19 mouse cellular contexts compared by ENCODE assay signal in the genomic region with DNA sequence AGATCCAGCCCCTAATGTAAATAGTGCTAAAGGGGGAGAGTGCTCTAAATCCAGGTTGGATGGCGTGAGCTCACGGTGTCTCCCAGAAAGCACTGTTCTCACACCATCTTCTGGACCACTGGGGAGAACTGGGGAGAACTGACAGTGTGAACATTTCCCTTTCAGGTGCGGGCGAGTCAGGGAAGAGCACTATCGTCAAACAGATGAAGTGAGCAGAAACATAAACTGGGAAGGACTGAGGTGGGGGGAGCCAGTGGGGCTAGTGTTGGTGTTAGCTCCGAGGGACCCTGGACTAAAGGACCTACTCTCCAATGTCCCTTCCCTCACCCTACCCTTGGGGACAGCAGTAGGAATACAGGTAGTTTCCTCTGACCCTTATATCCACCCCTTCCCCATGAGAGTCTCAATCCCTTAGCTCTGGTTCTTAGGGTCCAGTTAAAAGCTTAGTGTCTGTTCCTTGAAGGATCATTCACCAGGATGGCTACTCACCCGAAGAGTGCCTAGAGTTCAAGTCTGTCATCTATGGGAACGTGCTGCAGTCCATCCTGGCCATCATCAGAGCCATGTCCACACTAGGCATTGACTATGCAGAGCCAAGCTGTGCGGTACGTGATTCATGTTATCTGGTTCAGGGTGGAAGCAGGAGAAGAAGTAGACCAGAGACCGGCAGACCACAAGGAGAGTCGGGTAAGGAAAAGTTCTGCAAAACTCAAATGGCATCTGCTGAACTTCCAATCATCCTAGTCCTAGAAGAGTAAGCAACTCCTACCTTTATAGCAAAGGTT. TPM values are rescaled to one million over a fixed set of nuclear protein-coding genes. Genes with fewer than 3 reads are reported as not detected.
"Had no signal": no experiment of that assay in that cellular context is flagged by ENCODE, and none has a peak within 500 bp of the region (broad histone marks: within the 10 kb centered on the region; RNA-seq: fewer than 3 reads in every experiment).

No protein-coding gene starts in this region.

- H3K9me3 ChIP-seq: limb, embryonic 12.5 days; lung, embryonic 15.5 days; megakaryocyte, embryonic 14.5 days; midbrain, embryonic 12.5 days had no signal

- H3K27ac ChIP-seq: kidney, postnatal 0 days; limb, embryonic 12.5 days; lung, embryonic 15.5 days; macrophage; midbrain, embryonic 12.5 days; stomach, postnatal 0 days had no signal

- DNase-seq: kidney, adult 9 months; kidney, postnatal 36 days; layer of hippocampus, adult 9-11 months; layer of hippocampus, postnatal 36 days; lung, postnatal 14 days; right cerebral cortex, postnatal 14 days; thymus, postnatal 4 days had no signal

- H3K36me3 ChIP-seq: limb, embryonic 12.5 days; lung, embryonic 15.5 days; midbrain, embryonic 12.5 days had no signal

- ATAC-seq: intestine, postnatal 0 days; midbrain, embryonic 16.5 days had no signal

- H3K27me3 ChIP-seq: limb, embryonic 12.5 days; lung, embryonic 15.5 days; midbrain, embryonic 12.5 days had no signal

- H3K4me3 ChIP-seq: limb, embryonic 12.5 days; lung, embryonic 15.5 days; midbrain, embryonic 12.5 days had no signal

- H3K4me2 ChIP-seq: limb, embryonic 12.5 days; lung, embryonic 15.5 days; midbrain, embryonic 12.5 days had no signal

- H3K4me1 ChIP-seq: limb, embryonic 12.5 days; lung, embryonic 15.5 days had no signal

- H3K9ac ChIP-seq: limb, embryonic 12.5 days; lung, embryonic 15.5 days; midbrain, embryonic 12.5 days had no signal

RNA-seq across cellular contexts. Expression of gene Gnat2, which starts 2.6 kb away (rescaled TPM):
- total RNA-seq: layer of hippocampus, adult 18-20 months; layer of hippocampus, postnatal 36 days; left cerebral cortex, postnatal 25 days had no signal
- polyA plus RNA-seq: macrophage had no signal

RNA-seq across cellular contexts. Expression of gene Gpr61, which starts 59.5 kb away (rescaled TPM):
- total RNA-seq: liver, adult 2 months had no signal
- polyA plus RNA-seq: kidney, postnatal 0 days; liver, adult 2 months; macrophage had no signal
